Mouse (Mus musculus) layer of hippocampus, adult 9-10 months (tissue): Measurements from ENCODE around the gene Akt1s1.

Experiments used
- DNase-seq: peaks from one replicate; pipeline ENCODE4 v3.0.0; 2022; ENCODE audit warnings: low spot score

The Akt1s1 gene

DNA sequence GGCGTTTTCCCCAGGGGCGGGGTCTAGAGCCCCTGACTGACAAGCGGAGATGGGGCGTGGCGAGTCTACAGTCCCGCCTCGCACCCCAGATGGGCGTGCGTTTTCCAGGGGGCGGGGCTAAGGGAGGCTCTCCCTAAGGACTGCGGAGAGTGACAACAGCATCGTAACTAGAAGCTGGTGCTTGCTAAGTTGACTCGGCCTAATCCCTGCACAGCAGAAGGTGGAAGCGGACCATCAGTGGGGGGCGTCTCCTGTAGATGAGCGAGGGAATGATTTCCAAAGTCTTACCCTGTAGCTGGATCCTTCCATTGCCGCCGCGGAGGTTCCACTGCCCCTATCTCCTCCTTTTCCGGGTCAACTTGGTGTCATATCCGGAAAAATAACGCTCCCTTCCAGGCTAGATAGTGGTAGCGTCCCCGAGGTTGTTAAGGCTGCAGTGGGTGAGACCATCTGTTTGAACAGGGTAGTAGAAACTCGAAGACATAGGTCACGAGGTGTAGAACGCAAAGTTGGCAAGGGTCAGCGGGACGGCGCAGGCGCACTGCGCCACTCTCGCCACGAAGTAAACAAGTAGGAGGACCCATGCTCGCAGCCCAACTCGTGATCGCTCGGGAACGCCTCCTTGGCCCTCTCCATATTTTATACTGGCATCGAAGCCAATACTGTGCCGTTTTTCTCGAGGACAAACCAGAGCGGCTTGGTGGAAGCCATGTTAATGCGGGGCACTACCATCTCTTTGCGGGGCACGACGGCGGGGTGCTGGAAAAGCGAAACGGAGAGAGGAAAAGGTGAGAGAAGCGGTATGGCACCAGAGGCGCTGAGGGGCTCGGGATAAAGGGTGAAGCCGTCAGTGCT lies at the start of gene Akt1s1, which contains the start of gene Tbc1d17:
Akt1s1 (plus strand) TSS at position 431 of the 855 bp plus-strand sequence.
Tbc1d17 (minus strand) TSS at position 519 of the 855 bp plus-strand sequence.
- DNase-seq: peak; percentile 100

DNA sequence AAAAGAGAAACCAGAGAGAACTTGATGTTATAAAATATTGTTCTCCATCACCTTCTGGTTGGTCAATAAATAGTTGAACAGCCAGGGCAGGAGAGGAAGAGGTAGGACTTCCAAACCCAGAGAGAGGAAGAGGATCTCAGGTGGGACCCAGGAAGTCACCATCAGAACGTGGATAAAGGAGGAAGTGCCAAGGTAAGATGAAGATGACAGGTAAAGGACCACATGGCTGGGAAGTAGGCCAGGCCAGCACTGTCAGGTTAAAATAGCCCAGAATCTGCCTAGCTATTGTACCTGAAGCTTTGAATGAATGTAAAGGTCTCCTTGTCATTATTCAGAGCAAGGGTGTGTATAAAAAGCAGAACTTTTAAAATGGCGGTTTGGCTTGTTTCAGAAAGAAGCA lies 39.9 kb upstream of the Akt1s1 start:
- DNase-seq: no peak

DNA sequence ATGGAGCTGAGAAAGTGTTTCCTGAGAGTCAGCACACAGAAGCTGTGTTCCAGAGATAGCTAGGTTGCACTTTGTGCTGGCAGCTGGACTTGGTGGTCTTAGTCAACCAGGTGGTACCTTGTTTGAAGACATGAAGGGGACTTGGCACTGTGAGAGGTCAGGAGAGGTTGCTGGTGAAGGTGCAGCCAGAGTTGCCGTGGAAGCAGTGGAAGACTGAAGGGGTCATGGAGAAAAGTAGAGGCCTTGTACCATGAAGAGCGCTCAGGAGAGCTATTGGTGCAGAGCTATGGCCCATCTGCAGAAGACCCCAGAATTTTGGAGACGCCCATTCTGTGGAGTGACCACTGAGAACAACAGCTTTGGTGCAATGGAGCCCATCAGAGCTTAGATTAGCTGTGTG lies 39.3 kb upstream of the Akt1s1 start:
- no peak for DNase-seq

DNA sequence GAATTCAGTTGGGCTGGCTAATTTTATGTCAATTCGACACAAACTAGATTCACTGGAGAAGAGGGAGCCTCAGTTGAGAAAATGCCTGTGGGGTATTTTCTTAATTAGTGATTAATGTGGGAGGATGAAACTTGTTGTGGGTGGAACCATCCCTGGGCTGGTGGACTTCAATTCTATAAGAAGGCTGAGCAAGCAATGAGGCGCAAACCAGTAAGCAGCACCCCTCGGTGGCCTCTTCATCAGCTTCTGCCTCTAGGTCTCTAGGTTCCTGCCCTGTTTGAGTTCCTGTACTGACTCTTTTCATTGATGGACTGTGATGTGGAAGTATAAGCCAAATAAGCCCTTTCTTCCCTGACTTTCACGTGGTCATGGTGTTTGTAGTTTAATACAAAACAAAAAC lies 38.4 kb upstream of the Akt1s1 start:
- DNase-seq: no peak

DNA sequence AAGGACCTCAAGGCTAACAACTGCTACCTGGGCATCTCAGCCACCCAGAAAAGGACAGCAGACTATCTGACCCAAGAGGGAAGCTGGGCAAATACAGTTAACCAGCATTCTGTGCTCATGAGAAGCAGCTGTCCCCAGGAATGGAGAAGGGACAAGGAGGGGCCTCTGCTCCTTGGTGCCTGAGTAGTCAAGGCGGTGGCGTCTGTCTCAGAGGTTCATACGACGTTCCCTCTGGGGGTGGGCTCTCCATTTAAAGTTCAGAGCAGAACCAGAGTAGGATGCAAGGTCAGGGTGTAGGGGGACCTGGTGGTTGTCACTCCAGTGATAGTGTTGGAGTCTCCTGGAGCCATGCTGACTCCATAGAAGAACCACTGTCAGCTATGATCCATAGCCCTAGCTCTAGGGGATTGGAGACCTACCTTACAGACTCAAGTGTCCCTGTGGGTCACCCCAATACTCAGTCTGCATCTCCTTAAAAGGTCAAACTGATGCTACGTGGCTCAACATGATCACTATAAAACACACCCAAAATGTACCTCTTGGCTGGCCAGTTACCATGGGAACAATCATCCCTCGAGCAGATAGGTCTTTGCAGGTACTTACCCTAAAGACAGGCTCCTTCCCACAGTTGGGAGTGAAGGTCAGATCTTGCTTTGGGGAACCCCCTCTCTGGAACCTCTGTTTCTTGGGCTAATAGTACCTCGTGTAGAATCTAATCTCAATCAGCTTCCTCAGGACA lies 37.8 kb upstream of the Akt1s1 start:
- DNase-seq: no peak

DNA sequence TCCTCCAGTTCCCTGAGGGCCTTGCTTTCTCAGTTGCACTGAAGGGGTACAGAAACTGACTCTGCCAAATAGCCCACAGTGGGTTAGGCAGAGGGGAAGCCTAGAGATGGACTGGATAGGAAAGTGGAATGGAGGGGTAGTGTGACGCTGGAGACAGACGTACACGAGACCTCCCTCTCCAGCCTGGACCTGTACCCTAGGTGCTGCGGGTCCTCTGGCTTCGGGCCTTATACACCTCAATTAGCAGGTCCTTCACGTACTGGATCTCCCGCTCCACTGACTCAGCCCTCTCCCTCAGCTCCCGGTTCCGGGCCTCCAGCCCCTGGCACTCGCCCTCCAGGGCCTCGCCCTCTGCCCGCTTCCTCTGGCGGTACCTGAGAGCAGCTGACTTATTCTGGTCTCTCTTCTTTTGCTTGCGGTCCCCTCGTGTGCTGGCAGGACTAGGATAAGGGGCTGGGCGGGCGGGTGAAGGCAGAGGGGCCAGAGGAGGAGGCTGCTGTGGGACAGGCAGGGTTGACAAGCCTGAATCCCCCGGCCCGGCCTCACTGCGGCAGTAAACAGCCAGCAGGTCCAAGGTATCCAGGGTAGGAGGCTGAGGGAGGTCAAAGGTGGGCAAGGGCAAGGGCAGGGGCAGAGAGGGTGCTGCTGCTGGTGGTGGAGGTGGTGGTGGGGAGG lies 36.0 kb upstream of the Akt1s1 start:
- DNase-seq: no peak

DNA sequence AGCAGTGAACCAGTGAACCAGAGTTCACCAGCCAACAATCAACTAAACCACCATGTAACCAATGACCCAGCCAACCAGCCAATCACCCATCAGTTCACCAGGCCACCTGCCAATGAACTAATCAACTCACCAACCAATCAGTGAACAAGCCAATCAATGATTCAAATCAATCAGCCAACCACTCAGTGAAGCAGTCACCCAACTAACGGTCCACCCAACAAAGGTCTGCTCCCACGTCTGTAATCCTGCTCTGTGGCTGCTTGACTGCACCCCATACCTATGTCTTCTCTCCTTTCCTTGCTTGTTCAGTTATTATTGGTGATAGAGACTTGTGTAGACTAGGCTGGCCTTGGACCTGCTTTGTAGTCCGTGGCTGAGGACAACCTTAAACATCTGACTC lies 34.8 kb upstream of the Akt1s1 start:
- DNase-seq: no peak

DNA sequence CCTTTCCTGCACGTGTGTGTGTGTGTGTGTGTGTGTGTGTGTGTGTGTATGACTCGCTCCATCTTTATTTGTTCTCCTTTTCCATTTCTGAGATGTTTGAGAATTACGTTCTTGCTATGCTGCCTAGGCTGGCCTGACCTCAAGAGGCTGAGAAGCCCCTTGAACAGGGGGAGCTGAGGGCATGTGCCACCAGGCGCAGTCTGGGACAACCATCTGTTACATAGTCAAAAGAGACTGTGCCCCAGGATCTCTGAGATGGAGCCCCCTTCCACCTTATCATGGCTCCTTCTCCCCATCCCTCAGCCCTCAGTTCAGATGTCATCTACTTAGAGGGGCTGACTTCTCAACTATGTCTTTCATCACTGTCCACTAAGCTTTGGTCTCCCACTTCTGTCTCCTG lies 34.4 kb upstream of the Akt1s1 start:
- DNase-seq: no peak

DNA sequence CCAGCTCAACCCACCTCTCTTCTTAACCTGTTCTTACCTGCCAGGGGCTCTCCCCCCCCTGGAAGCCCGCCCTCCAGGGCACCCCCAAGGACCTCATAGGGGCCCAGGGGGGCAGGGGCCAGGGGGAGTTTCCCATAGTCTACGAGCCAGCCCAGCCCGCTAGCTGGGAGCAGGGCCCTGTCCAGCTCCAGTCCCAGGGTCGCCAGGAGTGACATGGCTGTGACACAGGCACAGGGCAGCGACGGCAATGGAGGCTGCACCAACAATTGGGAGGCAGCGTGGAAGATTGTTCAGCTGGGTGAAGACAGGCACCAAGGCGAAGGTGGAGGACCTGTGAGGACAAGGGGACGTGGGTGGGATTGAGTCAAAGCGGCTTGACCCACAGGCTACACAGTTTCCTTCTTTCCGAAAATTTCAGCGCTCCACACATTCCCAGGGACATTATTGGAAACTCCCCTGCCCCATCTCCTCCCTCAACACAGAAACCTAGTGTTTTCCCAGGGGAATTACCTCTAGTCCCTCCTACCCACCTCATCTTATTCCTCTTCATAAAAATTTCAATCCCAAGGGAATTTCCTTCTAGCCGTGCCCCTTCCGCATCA lies 33.7 kb upstream of the Akt1s1 start:
- DNase-seq: no peak

DNA sequence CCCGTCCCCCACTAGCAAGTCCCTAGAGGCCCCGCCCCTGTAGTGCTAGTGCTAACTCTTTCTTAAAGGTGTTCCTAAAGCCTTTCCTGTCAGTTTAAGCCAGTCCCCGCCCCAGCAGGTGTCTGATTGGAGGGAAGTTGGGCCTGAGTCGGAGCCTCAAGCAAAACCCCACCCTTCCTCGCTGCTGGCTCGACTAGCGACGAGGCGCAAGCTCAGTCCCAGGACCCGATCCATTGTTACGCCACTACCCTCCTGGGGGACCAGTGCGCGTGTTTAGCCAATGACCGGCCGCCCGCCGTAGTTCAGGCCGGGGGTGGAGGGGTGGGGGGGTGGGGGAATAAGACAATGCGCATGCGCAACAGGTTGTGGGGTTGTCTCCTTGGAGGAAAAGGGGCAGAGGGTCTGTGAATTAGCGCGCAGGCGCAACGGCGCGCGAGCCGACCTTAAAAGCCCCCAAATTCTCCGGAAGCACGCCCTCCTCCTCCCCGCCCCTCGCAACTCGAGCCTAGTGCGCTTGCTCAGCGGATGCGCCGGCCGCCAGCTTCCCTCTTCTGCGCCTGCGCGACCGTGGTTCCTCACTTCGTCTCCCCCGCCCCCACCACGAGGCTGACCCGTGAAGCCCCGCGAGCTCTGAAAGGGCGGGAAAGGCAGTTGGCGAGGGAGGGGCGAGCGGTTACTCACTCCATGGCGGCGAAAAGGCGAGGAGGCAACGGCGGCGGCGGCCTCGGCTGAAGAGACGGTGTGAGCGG lies 32.9 kb upstream of the Akt1s1 start, which contains the start of the genes Nup62 and Il4i1:
Nup62 (plus strand) TSS at position 368 of the 749 bp plus-strand sequence.
Il4i1 (plus strand) TSS at position 667 of the 749 bp plus-strand sequence.
- DNase-seq: peak; percentile 94

DNA sequence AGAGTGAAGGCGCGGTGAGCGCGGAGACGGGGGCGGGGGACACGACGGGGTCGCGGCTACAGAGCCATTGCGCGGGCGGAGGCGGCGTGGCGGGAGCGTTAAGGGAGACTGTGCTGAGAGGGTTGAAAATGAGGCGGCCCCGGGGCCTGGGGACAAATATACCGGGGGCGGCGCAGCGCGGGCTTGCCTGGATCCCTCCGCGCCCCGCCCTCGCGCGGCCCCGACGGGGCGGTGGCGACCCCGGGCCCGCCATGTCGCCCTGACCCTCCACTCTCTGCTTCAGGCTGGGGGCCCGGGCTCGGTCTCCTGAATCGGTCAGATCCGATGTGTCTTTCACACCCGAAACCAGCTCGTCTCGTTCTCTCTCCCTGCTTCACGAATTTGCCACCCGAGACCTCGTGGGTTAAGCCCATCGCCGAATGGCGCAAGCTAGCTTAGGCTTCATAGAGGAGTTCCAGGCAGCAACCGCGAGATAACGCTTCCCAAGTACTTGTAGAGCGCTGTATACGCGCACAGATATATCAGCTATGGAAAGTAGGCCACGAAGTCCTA lies 32.2 kb upstream of the Akt1s1 start, which contains the start of gene Atf5:
Atf5 (minus strand) TSS at position 189 of the 552 bp plus-strand sequence.
- DNase-seq: no peak

DNA sequence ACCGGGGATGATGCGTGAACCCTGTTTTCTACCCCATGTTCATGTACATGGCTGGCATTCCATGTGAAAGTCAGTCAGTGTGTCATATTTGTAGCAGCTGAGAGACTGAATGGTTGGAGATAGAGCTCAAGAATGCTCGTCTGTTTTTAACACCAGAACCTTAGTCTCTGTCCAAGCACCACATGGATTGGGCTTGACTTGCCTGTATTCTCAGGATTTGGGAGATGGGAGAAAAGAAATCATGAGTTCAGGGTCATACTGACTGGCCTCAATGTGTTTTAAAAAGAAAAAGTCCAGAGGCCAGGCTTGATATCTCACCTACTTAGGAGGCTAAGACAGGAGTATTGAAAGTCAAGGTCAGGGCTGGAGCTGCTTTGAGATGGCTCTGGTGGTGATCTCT lies 31.4 kb upstream of the Akt1s1 start:
- no peak for DNase-seq

DNA sequence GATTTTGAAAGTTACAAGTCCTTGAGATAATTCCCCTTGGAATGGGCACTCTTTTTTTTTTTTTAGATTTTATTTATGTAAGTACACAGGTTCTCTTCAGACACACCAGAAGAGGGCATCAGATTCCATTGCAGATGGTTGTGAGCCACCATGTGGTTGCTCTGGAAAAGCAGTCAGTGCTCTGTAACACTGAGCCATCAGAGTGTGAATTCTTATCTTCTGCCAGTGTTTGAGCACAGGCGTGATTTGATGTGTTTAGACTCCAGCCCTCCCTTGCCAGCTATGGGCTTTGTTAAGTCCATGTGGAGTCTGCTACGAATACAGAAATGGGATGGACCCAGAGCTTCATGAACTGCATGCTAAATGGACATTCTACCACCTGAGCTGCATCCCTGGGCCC lies 30.6 kb upstream of the Akt1s1 start:
- no peak for DNase-seq

DNA sequence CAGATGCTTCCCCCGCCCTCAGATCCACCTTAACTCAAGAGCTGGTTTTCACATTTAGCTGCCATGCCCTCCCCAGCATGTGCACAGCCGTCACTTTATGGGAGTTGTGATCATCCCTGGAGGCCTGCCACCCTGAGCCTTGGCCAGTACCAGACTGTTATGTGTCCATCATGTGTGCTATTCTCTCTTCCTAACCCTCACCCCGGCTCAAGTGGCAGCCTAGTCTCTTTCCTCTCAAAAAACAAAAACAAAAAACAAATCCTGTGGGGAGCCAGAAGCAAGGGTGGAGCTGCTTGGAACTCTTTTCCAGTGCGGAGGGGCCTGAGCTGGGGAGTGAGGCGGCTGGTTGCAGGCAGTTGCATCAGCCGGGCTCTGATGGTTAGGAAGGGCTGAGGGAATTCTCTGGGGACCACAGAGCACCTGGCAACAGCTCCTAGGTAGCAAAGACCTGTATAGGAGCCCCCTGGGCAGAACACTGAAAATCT lies 30.0 kb upstream of the Akt1s1 start:
- no peak for DNase-seq

DNA sequence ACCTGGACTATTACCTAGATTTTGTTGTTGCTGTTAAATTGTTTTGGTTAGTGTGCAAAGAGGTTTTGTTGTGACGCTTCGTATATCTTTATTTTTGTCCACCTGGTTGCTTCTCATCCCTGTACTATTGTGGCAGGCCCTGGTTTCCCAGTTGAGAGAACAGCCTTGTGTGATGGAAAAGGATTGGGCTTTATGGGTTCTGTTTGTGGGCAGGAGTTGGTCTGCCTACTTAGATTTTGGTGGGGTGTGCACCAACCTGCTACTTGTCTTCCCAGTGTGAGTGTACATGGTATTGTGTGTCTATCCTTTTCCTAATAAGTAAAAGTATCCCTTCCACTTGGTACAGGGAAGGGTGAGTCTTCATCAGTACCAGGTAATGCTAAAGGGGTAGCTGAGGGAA lies 29.4 kb upstream of the Akt1s1 start:
- DNase-seq: no peak

DNA sequence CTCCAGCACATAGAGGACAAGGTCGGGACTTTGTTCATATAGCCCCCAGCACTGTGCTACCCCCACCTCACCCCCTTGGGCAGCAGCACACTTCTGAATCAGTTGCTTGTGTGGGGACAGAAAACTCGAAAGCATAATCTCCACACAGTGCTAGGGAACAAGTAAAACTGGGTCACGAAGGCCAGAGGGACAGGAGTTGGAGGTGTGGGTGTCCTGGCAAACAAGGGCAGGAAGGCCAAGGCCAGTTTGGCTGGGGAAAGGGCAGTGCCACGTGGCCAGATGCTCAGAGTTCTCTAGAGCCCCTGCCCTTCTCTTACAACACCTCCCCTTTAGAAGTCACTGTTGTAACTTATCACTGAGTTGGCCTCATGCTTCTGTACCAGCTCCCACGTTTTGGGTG lies 28.9 kb upstream of the Akt1s1 start:
- DNase-seq: no peak

DNA sequence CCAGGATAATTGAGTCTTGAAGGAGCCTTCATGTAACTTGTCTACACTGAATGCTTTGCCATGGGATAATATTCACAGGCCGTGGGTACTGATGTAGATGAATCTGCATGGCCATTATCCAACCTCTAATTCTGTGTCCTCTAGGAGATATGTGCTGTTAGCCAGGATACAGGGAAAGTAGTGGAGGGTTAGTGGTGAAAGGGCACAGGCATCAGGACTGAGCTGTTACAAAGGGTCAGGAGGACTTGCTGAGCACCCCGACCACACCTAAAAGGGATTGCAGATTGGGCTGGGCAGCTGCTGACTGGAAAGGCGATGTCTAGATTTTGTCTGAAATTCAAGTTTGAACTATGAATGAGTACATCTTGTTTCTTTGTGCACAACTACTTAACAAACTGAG lies 28.3 kb upstream of the Akt1s1 start:
- DNase-seq: no peak

DNA sequence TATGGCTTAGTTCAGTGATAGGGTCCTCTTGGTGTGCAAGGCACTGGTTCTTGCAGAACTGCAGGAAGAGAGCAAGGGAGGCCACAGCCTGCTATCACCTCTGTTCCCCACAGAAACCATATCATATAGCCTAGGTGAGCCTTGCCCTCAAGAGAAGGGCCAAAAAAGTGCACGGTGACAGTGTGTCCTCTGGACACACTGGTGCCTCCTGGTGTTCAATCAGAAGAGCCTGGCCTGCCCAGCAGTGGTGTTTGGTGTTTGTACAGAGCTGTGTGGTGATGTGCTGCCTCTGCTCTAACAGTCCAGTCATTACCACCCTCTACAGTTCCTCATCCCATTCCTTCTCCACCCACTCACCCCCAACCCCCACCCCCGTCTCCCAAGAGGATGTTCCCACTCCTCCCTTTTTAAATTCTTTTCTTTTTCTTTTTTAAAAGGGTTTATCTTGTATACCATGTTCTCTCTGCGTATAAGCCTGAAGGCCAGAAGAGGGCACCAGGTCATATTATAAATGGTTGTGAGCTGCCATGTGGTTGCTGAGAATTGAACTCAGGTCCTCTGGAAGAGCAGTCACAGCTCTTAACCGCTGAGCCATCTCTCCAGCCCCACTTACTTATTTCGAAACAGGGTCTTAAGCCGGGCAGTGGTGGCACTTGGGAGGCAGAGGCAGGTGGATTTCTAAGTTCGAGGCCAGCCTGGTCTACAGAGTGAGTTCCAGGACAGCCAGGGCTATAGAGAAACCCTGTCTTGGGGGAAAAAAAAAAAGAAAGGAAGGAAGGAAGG lies 26.9 kb upstream of the Akt1s1 start:
- no peak for DNase-seq

DNA sequence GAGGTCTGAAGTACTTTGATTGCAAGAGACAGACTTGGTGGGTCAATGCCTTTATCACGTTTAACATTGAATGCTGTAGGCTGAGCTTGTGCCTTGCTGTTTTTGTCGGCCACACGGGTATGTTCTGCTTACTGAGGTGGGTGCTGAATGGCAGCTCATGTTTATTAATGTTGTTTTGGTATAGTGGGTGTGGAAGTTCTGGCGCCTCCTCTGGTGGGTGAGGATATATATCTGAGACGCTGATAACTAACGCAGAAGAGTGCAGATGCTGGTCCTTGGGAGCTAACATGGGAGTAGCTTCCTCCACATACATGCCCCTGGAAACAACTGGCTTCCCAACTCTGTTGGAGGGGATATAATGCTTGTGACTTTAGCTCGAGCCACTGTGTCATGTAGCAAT lies 25.4 kb upstream of the Akt1s1 start:
- no peak for DNase-seq

DNA sequence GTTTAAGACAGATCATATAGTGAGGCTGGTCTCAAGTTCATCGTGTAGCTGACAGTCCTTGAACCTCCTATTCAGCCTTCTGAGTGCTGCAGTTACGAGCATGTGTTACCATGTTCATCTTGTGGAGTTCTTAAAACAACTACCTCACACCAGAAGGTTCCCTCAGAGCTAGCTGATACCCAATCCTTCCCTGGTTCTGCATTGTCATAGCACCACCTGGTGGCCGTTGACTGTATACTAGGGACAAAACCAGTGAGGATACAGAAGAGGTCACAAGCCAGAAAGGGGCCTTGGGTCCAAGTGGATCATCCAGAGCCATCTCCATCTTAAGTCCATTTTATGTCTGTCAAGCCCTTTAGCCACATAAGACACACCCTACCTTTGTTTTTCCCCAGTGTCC lies 23.9 kb upstream of the Akt1s1 start:
- DNase-seq: peak; percentile 74
